Mouse (Mus musculus) bone marrow macrophage, adult 2 months (primary cell): ENCODE measurements at regions not wholly inside any gene's neighbourhood (a gene's known extent, or its start where the extent isn't known, plus 50 kb on each side); places are given as distances from the start of the nearest gene placed in this dataset.

Experiments
- H3K27ac ChIP-seq: 2 replicates; pipeline ENCODE4 v1.5.1; 2012; ENCODE audit warnings: low read depth, low read length; ENCODE audit not compliant: insufficient read depth
- H3K4me1 ChIP-seq: 2 replicates; pipeline ENCODE4 v1.6.1; 2012; ENCODE audit warnings: low read length; ENCODE audit not compliant: control insufficient read depth, insufficient read depth
- H3K4me3 ChIP-seq: 2 replicates; pipeline ENCODE4 v1.5.1; 2012; ENCODE audit warnings: mild to moderate bottlenecking, low read length, moderate library complexity; ENCODE audit not compliant: insufficient read depth
- CTCF ChIP-seq: IDR thresholded peaks from 2 replicates; pipeline ENCODE4 v1.5.1; 2012; ENCODE audit warnings: low read depth, mild to moderate bottlenecking, low read length, moderate library complexity
- POLR2A ChIP-seq: IDR thresholded peaks from 2 replicates; pipeline ENCODE4 v1.6.1; 2012; ENCODE audit warnings: mild to moderate bottlenecking, low read depth, low read length, borderline replicate concordance

DNA sequence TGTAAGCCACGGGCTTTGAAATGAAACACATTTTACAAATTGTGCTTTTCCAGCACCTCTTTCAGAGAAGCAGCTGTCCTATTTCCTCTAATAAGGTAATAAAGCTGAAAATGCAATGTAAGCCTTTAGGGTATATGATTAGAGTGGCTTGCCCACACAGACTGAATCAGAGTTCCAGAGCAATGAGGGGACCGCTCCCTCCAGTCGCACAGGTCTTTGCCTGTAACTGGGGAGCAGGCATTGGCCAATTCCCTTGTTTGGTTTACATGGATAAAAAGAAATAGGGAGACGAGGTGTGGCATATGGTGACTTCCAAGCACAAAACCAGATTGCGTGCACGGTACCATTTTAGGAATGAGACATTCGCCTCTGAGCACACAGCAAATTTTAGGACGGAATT is 112.7 kb upstream of the Frg1 start:
- TF ChIP-seq POLR2A (no peak), CTCF (no peak)

DNA sequence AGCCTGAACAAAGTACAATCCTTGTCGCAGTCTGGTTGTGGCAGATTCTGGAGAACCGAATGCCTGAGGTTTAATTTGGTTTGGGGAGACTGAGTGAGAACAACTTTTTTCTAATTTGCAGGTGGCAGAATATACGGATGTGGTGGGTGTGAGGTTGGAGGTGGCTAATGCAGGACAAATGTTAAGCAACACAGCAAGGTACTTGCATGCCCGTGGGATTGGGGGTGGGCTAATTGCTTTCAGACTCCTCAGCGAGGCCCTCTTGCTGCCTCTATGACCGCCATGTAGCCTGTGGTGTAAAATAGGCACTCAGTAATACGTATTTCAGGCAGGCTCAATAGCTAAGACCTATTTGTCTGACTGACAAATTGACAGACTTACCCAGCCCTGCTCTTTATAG is 109.4 kb upstream of the Frg1 start:
- TF ChIP-seq POLR2A = no peak
- no peak for TF ChIP-seq CTCF
- Histone ChIP-seq H3K27ac (no peak overlapping the region), H3K4me1 (no peaks in the 10 kb centered on the region), H3K4me3 (no peak overlapping the region)

More for the DNA sequence above, 112.7 kb upstream of the Frg1 start:
- no peaks in the 10 kb centered on the region for H3K4me1 ChIP-seq
- H3K27ac ChIP-seq = no peak overlapping the region
- H3K4me3 ChIP-seq = no peak overlapping the region

DNA sequence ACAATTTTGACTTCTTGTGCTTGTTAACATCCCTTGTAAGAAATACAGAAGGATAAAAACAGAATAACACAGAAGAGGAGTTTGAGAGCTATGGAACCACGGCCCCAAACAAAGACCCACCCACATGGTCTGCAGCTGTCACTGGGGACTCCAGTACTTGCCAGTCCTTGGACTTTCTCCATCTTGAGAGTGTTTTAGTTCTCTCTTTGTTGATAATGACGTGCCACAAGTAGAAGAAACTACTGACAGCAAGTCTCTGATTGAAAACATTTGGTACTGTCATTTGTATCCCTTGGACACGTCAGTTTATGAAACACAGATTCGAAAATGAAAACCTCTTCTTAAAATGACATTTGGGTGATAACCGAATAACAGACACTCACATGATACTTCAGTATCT is 68.3 kb upstream of the Frg1 start:
- Histone ChIP-seq H3K27ac (no peak overlapping the region), H3K4me1 (0 out of 2 replicates have a peak, but pooled peaks cover 2% of the 10 kb centered on the region), H3K4me3 (no peak overlapping the region)
- no peak for TF ChIP-seq CTCF
- TF ChIP-seq POLR2A = no peak

DNA sequence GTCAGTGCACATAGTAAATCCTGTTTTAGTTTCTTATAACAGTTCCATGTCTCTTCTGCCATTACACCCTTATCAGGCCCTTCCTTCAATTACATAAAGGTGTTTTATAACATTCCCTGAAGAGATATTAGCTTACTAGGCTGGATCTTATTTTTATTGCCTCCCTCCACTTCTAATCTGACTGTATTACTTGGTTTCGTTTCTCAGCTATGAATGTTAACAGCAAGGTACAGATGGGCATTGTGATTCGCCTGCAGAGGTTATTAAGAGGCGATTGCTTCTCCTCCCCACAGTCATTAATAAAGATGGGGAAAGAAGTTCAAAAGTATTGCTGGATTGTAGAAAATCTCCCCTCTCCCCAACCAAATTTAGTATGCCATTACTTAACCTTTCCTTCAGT is 66.4 kb upstream of the Frg1 start:
- TF ChIP-seq POLR2A = no peak
- TF ChIP-seq CTCF = no peak
- H3K4me1 ChIP-seq = 0 out of 2 replicates have a peak, but pooled peaks cover 2% of the 10 kb centered on the region
- H3K4me3 ChIP-seq = no peak overlapping the region
- H3K27ac ChIP-seq = no peak overlapping the region

DNA sequence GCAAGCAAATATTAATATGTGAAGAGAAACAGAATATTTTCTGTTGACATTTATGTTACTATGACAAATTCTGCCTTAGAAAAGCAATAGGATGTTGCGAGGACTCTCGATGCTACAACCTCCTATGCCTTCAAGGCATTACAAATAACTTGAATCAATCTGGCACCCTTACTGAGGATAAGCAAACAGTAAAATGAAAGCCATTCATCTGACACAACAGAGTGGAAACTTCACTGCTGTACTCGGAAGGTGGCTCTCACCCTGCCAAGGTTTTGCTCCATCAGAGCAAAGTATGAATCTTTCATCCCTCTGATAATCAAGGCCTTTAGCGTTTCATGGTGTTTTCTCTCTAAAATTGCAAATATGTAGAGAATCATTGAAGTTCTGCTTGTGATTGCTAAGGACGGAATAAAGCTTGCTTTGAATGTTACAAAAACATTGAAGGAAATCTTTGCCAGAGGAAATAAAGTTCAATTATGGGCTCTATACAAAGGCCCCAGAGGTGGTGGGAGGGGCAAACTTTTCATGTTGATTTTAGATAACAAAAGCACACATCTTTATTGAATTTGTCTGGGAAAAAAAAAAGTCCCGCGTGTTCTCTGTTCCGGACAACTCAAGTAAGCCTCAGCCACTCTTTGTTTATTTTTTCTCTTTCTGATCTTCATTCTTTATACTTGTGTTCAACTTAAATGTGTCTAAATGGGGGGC is 56.3 kb upstream of the Frg1 start:
- Histone ChIP-seq H3K4me3 (no peak overlapping the region), H3K4me1 (no peaks in the 10 kb centered on the region), H3K27ac (no peak overlapping the region)
- TF ChIP-seq POLR2A (no peak), CTCF (no peak)

DNA sequence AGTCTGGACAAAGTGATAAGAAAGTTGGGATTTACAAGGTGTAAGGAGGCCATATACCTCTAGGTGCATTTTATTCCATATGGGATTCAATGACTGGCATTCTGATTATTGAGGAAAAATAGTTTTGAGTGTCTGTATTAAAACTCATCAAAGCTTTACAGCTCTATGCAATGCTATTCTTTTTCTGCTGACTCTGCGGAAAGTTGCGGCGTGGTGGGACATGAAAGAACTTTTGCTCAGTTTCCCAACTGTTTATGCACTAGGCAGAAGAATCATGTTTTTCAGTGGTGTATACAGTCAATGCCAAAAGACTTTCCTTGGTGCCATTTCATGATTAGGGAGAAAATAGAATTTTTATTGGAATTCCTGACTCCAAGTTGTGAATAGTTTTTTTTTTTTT is 55.4 kb upstream of the Frg1 start:
- TF ChIP-seq POLR2A (no peak), CTCF (no peak)
- Histone ChIP-seq H3K4me3 (no peak overlapping the region), H3K27ac (no peak overlapping the region), H3K4me1 (no peaks in the 10 kb centered on the region)
